Mouse (Mus musculus): ENCODE data around the gene Pdzd3.

The Pdzd3 gene

GRCm38 (mm10) chr9:44250445-44250844 is 826 bp downstream of the Pdzd3 start:
- DNase-seq (ENCODE audit: low spot score): no peak

- DNase-seq (ENCODE audit: low spot score): peak; percentile 32
Observed at GRCm38 (mm10) chr9:44249181-44250146, 1.8 kb downstream of the Pdzd3 start.

GRCm38 (mm10) chr9:44247907-44248306 is 3.4 kb downstream of the Pdzd3 start:
- no peak for DNase-seq (ENCODE audit: low spot score)

GRCm38 (mm10) chr9:44243621-44244020 is 7.7 kb downstream of the Pdzd3 start:
- no peak for DNase-seq (ENCODE audit: low spot score)

- DNase-seq (ENCODE audit: low spot score): no peak
Observed at GRCm38 (mm10) chr9:44241418-44241817, 9.9 kb downstream of the Pdzd3 start.

GRCm38 (mm10) chr9:44240911-44241310 is 10.4 kb downstream of the Pdzd3 start:
- no peak for DNase-seq (ENCODE audit: low spot score)

- no peak for DNase-seq (ENCODE audit: low spot score)
Observed at GRCm38 (mm10) chr9:44240399-44240798, 10.9 kb downstream of the Pdzd3 start, which contains the start of gene Ccdc153. Gene Ccdc153 (plus strand): TSS chr9:44240676.

- peak; percentile 42 for DNase-seq (ENCODE audit: low spot score)
Observed at GRCm38 (mm10) chr9:44239447-44239846, 11.8 kb downstream of the Pdzd3 start.

- no peak for DNase-seq (ENCODE audit: low spot score)
Observed at GRCm38 (mm10) chr9:44238501-44239190, 12.6 kb downstream of the Pdzd3 start.

- no peak for DNase-seq (ENCODE audit: low spot score)
Observed at GRCm38 (mm10) chr9:44237128-44237527, 14.1 kb downstream of the Pdzd3 start.

- no peak for DNase-seq (ENCODE audit: low spot score)
Observed at GRCm38 (mm10) chr9:44236601-44237000, 14.7 kb downstream of the Pdzd3 start.

GRCm38 (mm10) chr9:44234479-44235427 is 16.5 kb downstream of the Pdzd3 start:
- no peak for DNase-seq (ENCODE audit: low spot score)

GRCm38 (mm10) chr9:44233802-44234478 is 17.3 kb downstream of the Pdzd3 start, which contains the start of gene Cbl:
Gene Cbl (minus strand): TSS chr9:44234049.
- peak; percentile 98 for DNase-seq (ENCODE audit: low spot score)

- no peak for DNase-seq (ENCODE audit: low spot score)
Observed at GRCm38 (mm10) chr9:44233021-44233801, 18.1 kb downstream of the Pdzd3 start.

GRCm38 (mm10) chr9:44231609-44232008 is 19.7 kb downstream of the Pdzd3 start:
- no peak for DNase-seq (ENCODE audit: low spot score)

GRCm38 (mm10) chr9:44225993-44226392 is 25.3 kb downstream of the Pdzd3 start:
- DNase-seq (ENCODE audit: low spot score): no peak

- DNase-seq (ENCODE audit: low spot score): no peak
Observed at GRCm38 (mm10) chr9:44213538-44213937, 37.7 kb downstream of the Pdzd3 start.

- DNase-seq (ENCODE audit: low spot score): no peak
Observed at GRCm38 (mm10) chr9:44212406-44212805, 38.9 kb downstream of the Pdzd3 start.

- no peak for DNase-seq (ENCODE audit: low spot score)
Observed at GRCm38 (mm10) chr9:44209416-44209815, 41.9 kb downstream of the Pdzd3 start.

GRCm38 (mm10) chr9:44207840-44208239 is 43.4 kb downstream of the Pdzd3 start:
- no peak for DNase-seq (ENCODE audit: low spot score)

Measured in urinary bladder, postnatal 25 days (tissue).